Mouse (Mus musculus) hindbrain, embryonic 15.5 days (tissue): ENCODE results near the gene Trappc5. TPM values are rescaled to one million over a fixed set of nuclear protein-coding genes. Genes with fewer than 3 reads are reported as not detected.
A peak's percentile ranks its signal among the peaks of the same experiment; 100 is the strongest.

Source experiments
- ATAC-seq: fragments of 200-750 bp; cut with Nextera tagmentation; 2 replicates; pipeline ENCODE4 v1.8.0; 2017; ENCODE audit warnings: low read depth, moderate number of reproducible peaks, moderate TSS enrichment; ENCODE audit not compliant: low FRiP score
- H3K27ac ChIP-seq: fragments of 300-500 bp; sonication (generic); replicated peaks from 2 replicates; pipeline ENCODE4 v1.5.1; 2015; ENCODE audit warnings: mild to moderate bottlenecking, inconsistent platforms
- H3K27me3 ChIP-seq: fragments of 300-500 bp; sonication (generic); 2 replicates; pipeline ENCODE4 v1.6.1; 2015; ENCODE audit warnings: control low read depth, inconsistent platforms
- H3K36me3 ChIP-seq: fragments of 300-500 bp; sonication (generic); 2 replicates; pipeline ENCODE4 v1.6.1; 2015; ENCODE audit warnings: control low read depth, inconsistent platforms
- H3K4me1 ChIP-seq: fragments of 300-500 bp; sonication (generic); replicated peaks from 2 replicates; pipeline ENCODE4 v1.6.1; 2015; ENCODE audit warnings: control low read depth, inconsistent platforms
- H3K4me2 ChIP-seq: fragments of 300-500 bp; sonication (generic); 2 replicates; pipeline ENCODE4 v1.6.1; 2015; ENCODE audit warnings: moderate library complexity, mild to moderate bottlenecking, inconsistent platforms
- H3K4me3 ChIP-seq: fragments of 300-500 bp; sonication (generic); 2 replicates; pipeline ENCODE4 v1.5.1; 2015; ENCODE audit warnings: mild to moderate bottlenecking, inconsistent platforms
- H3K9ac ChIP-seq: fragments of 300-500 bp; sonication (generic); 2 replicates; pipeline ENCODE4 v1.6.1; 2015; ENCODE audit warnings: inconsistent platforms
- H3K9me3 ChIP-seq: fragments of 300-500 bp; sonication (generic); 2 replicates; pipeline ENCODE4 v1.6.1; 2016; ENCODE audit warnings: control low read depth, inconsistent platforms
- WGBS: fragments of 180-500 bp; shearing (Covaris S2); methylation state at CpG from one replicate; pipeline ENCODE4 v1.1.7; 2015; 5-methylcytosine and 5-hydroxymethylcytosine counted together
- polyA plus RNA-seq: library from polyadenylated mRNA; unstranded; fragments of >200 nt; fragmentation: Nextera tagmentation; extraction: Ambion mirVana; gene quantifications from 2 replicates; pipeline ENCODE4 v1.2.1, GENCODE M21; 2015

The Trappc5 gene
- polyA plus RNA-seq: 60.2 and 62.3 TPM in 2 replicates

DNA sequence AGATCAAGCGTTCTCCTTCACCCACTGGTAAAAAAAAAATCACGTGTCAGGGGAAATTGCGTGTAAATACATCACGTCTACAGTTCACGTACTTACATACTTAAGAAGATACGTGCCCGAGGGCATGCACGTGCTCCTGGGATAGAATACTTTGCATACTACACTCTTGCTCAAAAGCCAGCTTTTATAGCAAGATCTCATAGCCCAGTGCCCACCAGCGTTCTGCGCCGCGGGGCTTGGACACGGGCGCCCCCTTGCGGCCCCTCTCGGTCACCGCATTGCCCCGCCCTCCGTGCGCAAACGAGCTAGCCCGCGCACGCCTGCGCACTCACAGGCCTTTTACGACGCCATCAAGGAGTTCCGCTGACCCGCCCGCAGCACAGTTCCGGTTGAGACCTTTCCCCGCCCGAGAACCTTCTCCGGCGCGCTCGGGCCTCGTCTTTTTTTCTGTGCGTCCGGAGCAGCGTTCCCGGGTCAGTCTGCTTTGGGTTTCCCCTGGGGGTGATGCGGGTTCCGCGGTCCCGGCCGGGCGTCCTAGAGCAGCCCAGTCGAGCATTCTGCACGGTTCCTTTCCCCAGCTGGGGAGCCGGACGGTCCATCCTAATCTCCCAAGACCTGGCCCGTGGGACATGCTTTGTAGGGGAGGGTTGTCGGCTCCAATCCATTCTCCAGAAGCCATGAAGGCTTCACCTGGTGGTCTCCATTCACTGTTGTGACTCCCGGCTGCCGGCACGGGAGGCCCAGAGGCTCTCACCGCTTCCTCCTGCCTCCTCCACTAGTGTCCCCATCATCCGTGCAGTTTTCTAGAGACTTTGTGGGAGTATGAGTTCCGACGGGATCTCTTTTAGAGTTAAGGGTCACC is at the start of gene Trappc5:
TSS of gene Trappc5 (plus strand) at position 169 of the 862 bp plus-strand sequence.
- ATAC-seq: peak; percentile 86
- Histone ChIP-seq H3K36me3 (peaks cover 23% of the 10 kb centered on the region), H3K4me1 (peaks cover 44% of the 10 kb centered on the region)

GRCm38 (mm10) chr8:3626971-3627370 is 49.1 kb upstream of the Trappc5 start:
- WGBS: 66% methylated on average over 5 of the region's 5 CpGs
- no peaks in the 10 kb centered on the region for H3K27me3 ChIP-seq

More for the DNA sequence above, at the start of gene Trappc5:
- H3K4me2 ChIP-seq: peak within 1 kb of the TSS; percentile 89
- H3K9me3 ChIP-seq: no peaks in the 10 kb centered on the region
- H3K9ac ChIP-seq: peak within 1 kb of the TSS; percentile 93
- no peaks in the 10 kb centered on the region for H3K27me3 ChIP-seq
- peak within 1 kb of the TSS; percentile 87 for H3K4me3 ChIP-seq
- 1% methylated on average over 61 of the region's 61 CpGs for WGBS
- peak within 1 kb of the TSS; percentile 89 for H3K27ac ChIP-seq

DNA sequence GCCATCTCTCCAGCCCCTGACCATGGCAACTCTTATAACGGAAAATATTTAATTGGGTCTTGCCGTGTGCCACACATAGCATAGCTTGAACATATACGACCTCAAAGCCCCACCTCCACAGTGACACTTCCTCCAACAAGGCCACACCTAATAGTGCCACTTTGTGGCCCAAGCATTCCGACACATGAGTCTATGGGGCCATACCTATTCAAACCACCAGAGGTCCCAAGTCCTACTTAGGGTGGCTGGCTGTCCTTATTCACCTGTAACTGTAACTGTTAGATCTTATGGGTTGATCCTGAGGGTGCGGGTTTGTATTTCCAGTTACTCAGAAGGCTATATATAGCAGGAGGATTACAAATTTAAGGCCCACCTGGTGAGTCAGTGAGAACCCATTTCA is 48.1 kb upstream of the Trappc5 start:
- no peaks in the 10 kb centered on the region for H3K27me3 ChIP-seq
- no peak overlapping the region for H3K4me3 ChIP-seq
- H3K9ac ChIP-seq: no peak overlapping the region
- no peak overlapping the region for H3K27ac ChIP-seq
- no peaks in the 10 kb centered on the region for H3K9me3 ChIP-seq
- no peaks in the 10 kb centered on the region for H3K36me3 ChIP-seq
- WGBS: 28% methylated on average over 5 of the region's 5 CpGs
- no peak for ATAC-seq
- no peak overlapping the region for H3K4me2 ChIP-seq
- peaks cover 10% of the 10 kb centered on the region for H3K4me1 ChIP-seq

More at GRCm38 (mm10) chr8:3626971-3627370, 49.1 kb upstream of the Trappc5 start:
- Histone ChIP-seq H3K36me3 (no peaks in the 10 kb centered on the region), H3K4me2 (no peak overlapping the region), H3K9ac (no peak overlapping the region), H3K27ac (no peak overlapping the region), H3K9me3 (no peaks in the 10 kb centered on the region), H3K4me3 (no peak overlapping the region), H3K4me1 (peaks cover 18% of the 10 kb centered on the region)
- ATAC-seq: no peak

DNA sequence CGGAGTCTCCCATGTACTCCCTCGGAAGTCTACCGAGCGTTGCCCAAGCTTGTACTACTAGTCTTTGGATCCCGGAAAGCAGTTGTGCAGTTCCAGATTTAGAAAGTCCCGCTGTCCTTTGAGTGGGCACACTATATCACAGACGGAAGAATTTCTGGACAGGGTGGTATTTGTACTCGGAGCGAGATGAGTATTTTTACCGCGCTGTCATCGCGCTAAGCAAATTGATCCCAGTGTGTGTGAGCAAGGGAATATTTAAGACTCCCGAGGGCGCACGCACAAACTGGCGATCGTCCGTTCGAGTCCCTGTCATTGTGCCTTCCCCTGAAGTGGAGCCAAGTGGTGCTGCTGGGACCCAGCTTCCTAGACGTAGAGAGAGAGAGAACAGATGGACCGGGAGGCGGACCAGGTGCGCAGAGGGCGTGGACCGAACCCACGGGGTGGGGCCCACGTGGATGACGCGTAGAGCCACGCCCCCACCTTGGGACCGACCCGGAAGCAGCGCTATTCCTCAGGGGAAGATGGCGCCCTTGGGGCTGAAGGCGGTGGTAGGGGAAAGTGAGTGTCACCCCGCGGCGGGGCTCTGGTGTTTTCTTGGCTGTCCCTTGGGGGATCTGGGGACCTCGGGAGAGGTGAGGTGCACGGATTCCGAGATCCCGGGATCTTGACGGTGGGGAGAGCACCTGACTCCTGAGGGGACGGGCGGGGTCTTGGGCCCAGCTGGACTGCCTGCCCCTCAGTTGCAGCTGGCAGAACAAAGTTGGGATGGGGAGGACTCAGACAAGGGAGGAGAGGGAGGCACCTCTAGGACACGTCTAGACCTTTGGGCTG is 45.2 kb upstream of the Trappc5 start, which contains the start of gene Stxbp2:
TSS of gene Stxbp2 (plus strand) at position 309 of the 831 bp plus-strand sequence.
- WGBS: 8% methylated on average over 47 of the region's 47 CpGs

DNA sequence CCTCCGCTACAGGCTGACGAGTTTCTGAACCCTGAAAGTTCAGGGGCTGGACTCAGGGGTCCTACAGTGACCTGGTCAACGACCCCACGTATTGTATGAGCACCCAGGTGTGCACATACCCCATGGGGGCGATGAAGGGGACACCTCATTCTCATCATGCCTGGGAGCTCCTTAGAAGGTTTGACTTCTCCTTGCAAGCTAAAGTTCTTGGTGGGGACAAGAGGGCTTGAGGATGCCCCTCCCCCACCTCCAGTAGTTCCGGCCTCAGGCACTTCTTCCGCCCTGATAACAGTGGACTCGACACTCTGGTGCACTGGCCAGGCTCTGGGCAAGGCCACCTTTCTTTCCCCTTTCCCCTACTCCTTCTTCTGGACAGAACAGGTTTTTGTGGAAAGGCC is 44.6 kb upstream of the Trappc5 start:
- Histone ChIP-seq H3K36me3 (no peaks in the 10 kb centered on the region), H3K4me2 (peak overlapping the region; percentile 78), H3K27me3 (no peaks in the 10 kb centered on the region), H3K9ac (peak overlapping the region; percentile 34; the same call in 1 of the 2 replicates), H3K9me3 (no peaks in the 10 kb centered on the region), H3K4me1 (peaks cover 10% of the 10 kb centered on the region), H3K27ac (no peak overlapping the region), H3K4me3 (peak overlapping the region; percentile 46)
- 28% methylated on average over 8 of the region's 8 CpGs for WGBS
- ATAC-seq: peak; percentile 15; the same call in 1 of the 2 replicates

More for the DNA sequence above, 45.2 kb upstream of the Trappc5 start, which contains the start of gene Stxbp2:
- Histone ChIP-seq H3K9me3 (no peaks in the 10 kb centered on the region), H3K27ac (no peak within 1 kb of the TSS), H3K4me2 (peak within 1 kb of the TSS; percentile 78), H3K27me3 (no peaks in the 10 kb centered on the region), H3K9ac (peak within 1 kb of the TSS; percentile 34), H3K4me1 (peaks cover 10% of the 10 kb centered on the region), H3K36me3 (no peaks in the 10 kb centered on the region), H3K4me3 (peak within 1 kb of the TSS; percentile 46)
- ATAC-seq: peak; percentile 83

DNA sequence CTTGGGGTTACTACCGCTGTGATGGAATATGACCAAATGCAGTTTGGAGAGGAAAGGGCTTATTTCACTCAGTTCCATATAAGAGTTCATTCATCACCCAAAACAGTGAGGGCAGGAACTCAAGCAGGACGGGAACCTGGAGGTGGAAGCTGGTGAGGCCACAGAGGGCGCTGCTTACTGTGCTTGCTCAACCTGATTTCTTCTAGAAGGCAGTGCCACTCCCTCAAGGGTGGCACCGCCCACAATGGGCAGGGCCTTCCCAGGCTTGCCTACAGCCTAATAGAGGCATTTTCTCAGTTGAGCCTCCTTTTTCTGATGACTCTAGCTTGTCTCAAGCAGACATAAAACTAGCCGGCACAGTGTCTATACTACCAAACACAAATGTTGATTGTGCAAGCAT is 30.3 kb upstream of the Trappc5 start:
- Histone ChIP-seq H3K4me3 (no peak overlapping the region), H3K4me2 (no peak overlapping the region), H3K9me3 (no peaks in the 10 kb centered on the region), H3K4me1 (no peaks in the 10 kb centered on the region), H3K9ac (no peak overlapping the region), H3K27ac (no peak overlapping the region), H3K36me3 (no peaks in the 10 kb centered on the region), H3K27me3 (no peaks in the 10 kb centered on the region)
- no peak for ATAC-seq
- 25% methylated on average over 5 of the region's 5 CpGs for WGBS

DNA sequence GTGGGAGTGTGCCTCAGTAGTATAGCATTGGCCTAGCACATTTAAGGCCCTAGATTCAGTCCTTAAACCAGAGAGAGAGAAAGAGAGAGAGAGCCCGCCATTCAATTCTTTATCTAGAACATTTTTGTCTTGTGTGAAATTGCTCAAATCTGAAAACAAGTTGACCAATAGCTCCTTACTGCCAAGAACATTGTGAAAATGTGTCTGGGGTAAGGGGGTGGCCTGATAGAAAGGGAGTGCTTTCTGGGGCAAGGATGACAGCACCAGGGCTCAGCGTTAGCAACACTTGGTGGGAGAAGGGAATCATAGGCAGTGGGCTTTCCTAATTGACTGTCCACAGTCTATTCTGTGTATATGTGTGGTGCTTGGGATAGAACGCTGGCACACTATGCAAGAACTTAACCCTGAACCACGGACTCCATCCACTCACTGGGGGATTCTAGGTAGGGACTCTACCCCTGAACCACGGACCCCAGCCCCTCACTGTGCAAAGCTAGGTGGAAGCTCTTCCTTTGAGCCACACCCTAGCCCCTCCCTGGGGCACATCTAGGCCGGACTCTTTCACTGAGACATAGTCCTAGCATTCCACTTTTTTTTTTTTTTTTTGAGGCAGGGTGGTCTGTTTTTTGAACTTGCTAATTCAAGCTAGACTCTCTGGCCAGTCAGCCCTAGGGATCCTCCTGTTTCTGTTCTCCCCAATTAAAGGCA is 29.1 kb upstream of the Trappc5 start:
- H3K36me3 ChIP-seq: no peaks in the 10 kb centered on the region
- no peaks in the 10 kb centered on the region for H3K27me3 ChIP-seq
- 85% methylated on average over 6 of the region's 6 CpGs for WGBS

GRCm38 (mm10) chr8:3647561-3647960 is 28.5 kb upstream of the Trappc5 start:
- ATAC-seq: no peak
- WGBS: 85% methylated on average over 4 of the region's 4 CpGs
- H3K4me2 ChIP-seq: no peak overlapping the region

More for the DNA sequence above, 29.1 kb upstream of the Trappc5 start:
- Histone ChIP-seq H3K27ac (no peak overlapping the region), H3K4me1 (no peaks in the 10 kb centered on the region), H3K4me3 (no peak overlapping the region), H3K4me2 (no peak overlapping the region), H3K9me3 (no peaks in the 10 kb centered on the region), H3K9ac (no peak overlapping the region)
- no peak for ATAC-seq

DNA sequence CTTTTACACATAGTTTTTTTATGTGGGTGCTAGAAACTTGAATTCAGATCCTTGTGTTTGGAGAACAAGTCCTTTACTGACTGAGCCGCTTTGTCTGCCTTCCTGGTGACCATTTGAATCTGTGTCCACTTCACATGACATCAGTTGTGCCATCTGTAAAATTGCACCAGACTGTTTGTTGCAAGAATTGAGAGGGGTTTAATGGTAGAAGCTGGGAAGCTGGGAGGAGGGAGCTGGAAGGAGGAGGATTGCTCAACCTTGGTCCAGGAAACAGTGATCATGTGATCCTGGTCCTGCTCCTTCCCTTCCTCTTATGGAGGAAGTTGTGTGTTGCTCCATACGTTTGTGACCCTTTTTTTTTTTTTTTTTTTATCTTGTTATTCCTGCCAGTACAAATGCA is 27.8 kb upstream of the Trappc5 start:
- no peaks in the 10 kb centered on the region for H3K4me1 ChIP-seq
- no peak for ATAC-seq
- H3K9ac ChIP-seq: no peak overlapping the region
- no peak overlapping the region for H3K27ac ChIP-seq
- H3K4me3 ChIP-seq: no peak overlapping the region
- H3K36me3 ChIP-seq: no peaks in the 10 kb centered on the region
- WGBS: 62% methylated on average over 2 of the region's 2 CpGs
- H3K27me3 ChIP-seq: no peaks in the 10 kb centered on the region
- no peak overlapping the region for H3K4me2 ChIP-seq
- no peaks in the 10 kb centered on the region for H3K9me3 ChIP-seq

More at GRCm38 (mm10) chr8:3647561-3647960, 28.5 kb upstream of the Trappc5 start:
- Histone ChIP-seq H3K27ac (no peak overlapping the region), H3K4me1 (no peaks in the 10 kb centered on the region), H3K9me3 (no peaks in the 10 kb centered on the region), H3K27me3 (no peaks in the 10 kb centered on the region), H3K36me3 (no peaks in the 10 kb centered on the region), H3K9ac (no peak overlapping the region), H3K4me3 (no peak overlapping the region)

DNA sequence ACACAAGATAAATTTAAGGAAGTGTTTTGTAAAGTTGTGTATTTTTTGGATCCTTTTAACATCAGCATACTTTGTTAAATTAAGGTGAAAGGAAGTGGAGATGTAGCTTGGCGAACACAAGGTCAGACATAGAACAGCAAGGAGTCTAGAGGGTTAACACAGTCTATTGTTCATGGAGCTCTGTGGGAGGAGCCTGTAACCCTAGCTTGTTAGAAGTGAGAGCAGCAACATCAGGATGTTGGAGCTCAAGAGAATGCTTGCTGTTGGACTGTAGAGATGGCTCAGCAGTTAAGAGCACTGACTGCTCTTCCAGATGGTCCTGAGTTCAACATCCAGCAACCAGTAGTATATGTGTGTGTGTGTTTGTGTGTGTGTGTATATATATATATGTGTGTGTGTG is 27.1 kb upstream of the Trappc5 start:
- ATAC-seq: no peak
- H3K9me3 ChIP-seq: no peaks in the 10 kb centered on the region
- no peaks in the 10 kb centered on the region for H3K36me3 ChIP-seq
- H3K4me2 ChIP-seq: no peak overlapping the region
- no peak overlapping the region for H3K4me3 ChIP-seq
- WGBS: 40% methylated on average over 1 of the region's 1 CpGs
- no peak overlapping the region for H3K27ac ChIP-seq
- H3K4me1 ChIP-seq: no peaks in the 10 kb centered on the region
- no peak overlapping the region for H3K9ac ChIP-seq
- H3K27me3 ChIP-seq: no peaks in the 10 kb centered on the region

GRCm38 (mm10) chr8:3652845-3653244 is 23.3 kb upstream of the Trappc5 start:
- H3K4me3 ChIP-seq: no peak overlapping the region

More at GRCm38 (mm10) chr8:3652845-3653244, 23.3 kb upstream of the Trappc5 start:
- no peaks in the 10 kb centered on the region for H3K9me3 ChIP-seq
- no peaks in the 10 kb centered on the region for H3K27me3 ChIP-seq
- no peak overlapping the region for H3K4me2 ChIP-seq
- no peak for ATAC-seq
- H3K36me3 ChIP-seq: no peaks in the 10 kb centered on the region
- no peak overlapping the region for H3K9ac ChIP-seq
- H3K27ac ChIP-seq: no peak overlapping the region
- H3K4me1 ChIP-seq: no peaks in the 10 kb centered on the region; the same call in 1 of the 2 replicates
- 72% methylated on average over 3 of the region's 3 CpGs for WGBS
